Comparison of ENCODE assay signal across 9 mouse cellular contexts in the genomic region with DNA sequence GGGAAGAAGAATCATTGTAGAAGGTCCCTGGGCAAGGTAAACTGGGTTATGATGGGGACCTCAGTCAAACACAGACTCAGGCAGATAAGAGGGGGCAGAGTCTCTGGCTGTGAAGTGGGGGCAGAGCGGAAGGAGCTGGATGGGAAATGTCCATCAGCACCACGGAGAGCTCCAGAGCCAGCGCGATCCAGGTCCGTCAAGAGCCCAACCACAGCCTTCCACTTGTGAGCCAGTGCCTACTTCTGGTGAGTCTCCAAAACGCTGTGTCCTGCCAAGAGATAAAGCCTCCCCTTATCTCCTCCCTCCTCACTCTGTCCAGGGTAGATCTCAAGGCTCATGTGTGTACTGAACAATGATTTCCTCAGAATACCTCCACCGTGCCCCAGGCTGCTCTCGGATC. TPM values are rescaled to one million over a fixed set of nuclear protein-coding genes. Genes with fewer than 3 reads are reported as not detected.
DNase-seq lines count a peak whose midpoint lies in the region; ATAC-seq and TF ChIP-seq lines count a peak whose summit lies in the region.
"Had no signal": no experiment of that assay in that cellular context is flagged by ENCODE, and none has a peak within 500 bp of the region (broad histone marks: within the 10 kb centered on the region; RNA-seq: fewer than 3 reads in every experiment).

No protein-coding gene starts in this region.

- intact Hi-C loops in heart, adult 2 months (cut with DNase I), result no loop called here

- no peak overlapping the region for H3K4me2 ChIP-seq in liver, embryonic 11.5 days
- no peak overlapping the region for H3K4me2 ChIP-seq in forebrain, postnatal 0 days (ENCODE audit: low read depth)
- no peak overlapping the region for H3K4me2 ChIP-seq in forebrain, embryonic 16.5 days (ENCODE audit: low read length)

- TF ChIP-seq CTCF in heart, adult 2 months (IDR thresholded peaks at IDR 0.05), result no peak
- no peak for TF ChIP-seq CTCF in forebrain, postnatal 0 days (IDR thresholded peaks at IDR 0.05; ENCODE audit: low read depth)

- no peaks in the 10 kb centered on the region for H3K9me3 ChIP-seq in liver, embryonic 11.5 days (ENCODE audit: control insufficient read depth, low read length)
- no peaks in the 10 kb centered on the region for H3K9me3 ChIP-seq in forebrain, postnatal 0 days (ENCODE audit: low read length)
- no peaks in the 10 kb centered on the region for H3K9me3 ChIP-seq in forebrain, embryonic 16.5 days (ENCODE audit: control insufficient read depth, low read length)

- no peaks in the 10 kb centered on the region for H3K36me3 ChIP-seq in liver, embryonic 11.5 days (ENCODE audit: control insufficient read depth, insufficient read depth, low read length)
- no peaks in the 10 kb centered on the region for H3K36me3 ChIP-seq in heart, adult 2 months (ENCODE audit: control insufficient read depth, insufficient read depth, low read length)
- H3K36me3 ChIP-seq in forebrain, postnatal 0 days (ENCODE audit: insufficient read depth), result no peaks in the 10 kb centered on the region
- no peaks in the 10 kb centered on the region for H3K36me3 ChIP-seq in forebrain, embryonic 16.5 days (ENCODE audit: control insufficient read depth, insufficient read depth)

- peak; percentile 40 for DNase-seq in liver
- no peak for DNase-seq in liver, embryonic 11.5 days (ENCODE audit: low spot score)
- peak; percentile 66 for DNase-seq in adrenal gland, postnatal 14 days
- DNase-seq in heart, adult 2 months, result peak; percentile 46 to 52
- no peak for DNase-seq in forebrain, postnatal 0 days
- DNase-seq: thymus, adult 18-20 months had no signal

- H3K27ac ChIP-seq in liver, embryonic 11.5 days (ENCODE audit: low read depth, low read length), result no peak overlapping the region
- no peak overlapping the region for H3K27ac ChIP-seq in heart, adult 2 months
- no peak overlapping the region for H3K27ac ChIP-seq in forebrain, postnatal 0 days (ENCODE audit: low read depth, low read length)
- no peak overlapping the region for H3K27ac ChIP-seq in forebrain, embryonic 16.5 days (ENCODE audit: low read length)

- ATAC-seq in liver, embryonic 11.5 days (replicated peaks; ENCODE audit: low FRiP score), result no peak
- peak; percentile 81 for ATAC-seq in megakaryocyte progenitor cell, adult 5-6 weeks (replicated peaks; ENCODE audit: poor library complexity)
- no peak for ATAC-seq in cerebellum, adult (ENCODE audit: insufficient number of reproducible peaks, low FRiP score, low TSS enrichment)
- no peak for ATAC-seq in forebrain, postnatal 0 days
- no peak for ATAC-seq in forebrain, embryonic 16.5 days

- H3K9ac ChIP-seq in liver, embryonic 11.5 days (ENCODE audit: low read depth, low read length), result no peak overlapping the region
- no peak overlapping the region for H3K9ac ChIP-seq in heart, adult 2 months (ENCODE audit: low read depth, low read length)
- H3K9ac ChIP-seq in forebrain, postnatal 0 days, result no peak overlapping the region
- no peak overlapping the region for H3K9ac ChIP-seq in forebrain, embryonic 16.5 days (replicated peaks; ENCODE audit: low read depth, low read length)

- peaks cover 3% of the 10 kb centered on the region; the same call in 1 of the 2 replicates for H3K4me1 ChIP-seq in liver, embryonic 11.5 days (replicated peaks; ENCODE audit: control insufficient read depth, insufficient read depth, low read length)
- no peaks in the 10 kb centered on the region for H3K4me1 ChIP-seq in heart, adult 2 months (ENCODE audit: control insufficient read depth, insufficient read depth, low read length)
- H3K4me1 ChIP-seq in forebrain, postnatal 0 days (ENCODE audit: insufficient read depth), result peaks cover 3% of the 10 kb centered on the region; the same call in 1 of the 2 replicates
- H3K4me1 ChIP-seq in forebrain, embryonic 16.5 days (replicated peaks; ENCODE audit: control insufficient read depth, insufficient read depth, low read length), result peaks cover 13% of the 10 kb centered on the region

- TF ChIP-seq EP300 in heart, adult 2 months (IDR thresholded peaks at IDR 0.05; ENCODE audit: insufficient read depth, low read depth, low read length), result 0 out of 2 replicates have a peak, but pooled peaks have one; percentile 17

- no peak overlapping the region for H3K4me3 ChIP-seq in liver, embryonic 11.5 days (ENCODE audit: low read depth, low read length)
- H3K4me3 ChIP-seq in heart, adult 2 months, result no peak overlapping the region
- no peak overlapping the region for H3K4me3 ChIP-seq in forebrain, postnatal 0 days (ENCODE audit: low read depth, low read length)
- no peak overlapping the region for H3K4me3 ChIP-seq in forebrain, embryonic 16.5 days (replicated peaks; ENCODE audit: low read length)

- no peak for TF ChIP-seq POLR2A in heart, adult 2 months (IDR thresholded peaks at IDR 0.05; ENCODE audit: insufficient read depth, low read depth, low read length)

- 11% methylated on average over 8 of the region's 8 CpGs for WGBS in liver, embryonic 11.5 days
- WGBS in heart, adult 2 months, result 6% methylated on average over 8 of the region's 8 CpGs
- WGBS in forebrain, postnatal 0 days, result 15% methylated on average over 8 of the region's 8 CpGs
- 3% methylated on average over 8 of the region's 8 CpGs for WGBS in forebrain, embryonic 16.5 days

- peaks cover 88% of the 10 kb centered on the region for H3K27me3 ChIP-seq in liver, embryonic 11.5 days (replicated peaks; ENCODE audit: control insufficient read depth, insufficient read depth, low read length)
- peaks cover 10% of the 10 kb centered on the region for H3K27me3 ChIP-seq in heart, adult 2 months (ENCODE audit: control insufficient read depth, insufficient read depth, low read length)
- peaks cover 49% of the 10 kb centered on the region for H3K27me3 ChIP-seq in forebrain, postnatal 0 days (ENCODE audit: insufficient read depth, low read length)
- peaks cover 52% of the 10 kb centered on the region for H3K27me3 ChIP-seq in forebrain, embryonic 16.5 days (replicated peaks; ENCODE audit: control insufficient read depth, insufficient read depth, low read length)

- no peaks in the 10 kb centered on the region for H3K79me2 ChIP-seq in heart, adult 2 months (replicated peaks; ENCODE audit: control insufficient read depth, insufficient read depth, low read length)

RNA-seq across cellular contexts. Expression of a gene that starts 17.7 kb away (rescaled TPM):
- 0.13 and 0.18 TPM in 2 replicates for polyA plus RNA-seq in liver, embryonic 11.5 days (2014; fragmentation: Nextera tagmentation; extraction: Ambion mirVana)
- total RNA-seq in adrenal gland, postnatal 14 days (2021), result 5.1 and 6.6 TPM in 2 replicates
- 10 to 100 TPM; 12.9 to 14.1 TPM for total RNA-seq in heart, adult 2 months (2021)
- polyA plus RNA-seq in heart, adult 2 months (2012; rRNA removed), result 10.5 and 13.3 TPM in 2 replicates
- 0.42 and 1.5 TPM in 2 replicates for total RNA-seq in megakaryocyte progenitor cell, adult 5-6 weeks (2015)
- total RNA-seq in megakaryocyte progenitor cell, adult 5-6 weeks (2017), result 0.30 and 0.37 TPM in 2 replicates
- total RNA-seq in forebrain, postnatal 0 days (2014; rRNA removed), result 29.7 and 49.5 TPM in 2 replicates
- polyA plus RNA-seq in forebrain, postnatal 0 days (2015; fragmentation: Nextera tagmentation; extraction: Ambion mirVana), result 3.0 and 5.0 TPM in 2 replicates
- 3.6 and 5.8 TPM in 2 replicates for polyA plus RNA-seq in forebrain, embryonic 16.5 days (2015; fragmentation: Nextera tagmentation; extraction: Ambion mirVana)

RNA-seq across cellular contexts. Expression of a gene that starts 41.3 kb away (rescaled TPM):
- 0.05 and 0.10 TPM in 2 replicates for polyA plus RNA-seq in liver, embryonic 11.5 days (2014; fragmentation: Nextera tagmentation; extraction: Ambion mirVana)
- total RNA-seq in adrenal gland, postnatal 14 days (2021), result 2.3 and 2.8 TPM in 2 replicates
- 1 to 10 TPM; 5.2 to 6.5 TPM for total RNA-seq in heart, adult 2 months (2021)
- 4.1 and 5.0 TPM in 2 replicates for polyA plus RNA-seq in heart, adult 2 months (2012; rRNA removed)
- 0.07 TPM in 1 of 2 replicates, not detected in the other for total RNA-seq in megakaryocyte progenitor cell, adult 5-6 weeks (2015)
- total RNA-seq in megakaryocyte progenitor cell, adult 5-6 weeks (2017), result 0.08 and 0.17 TPM in 2 replicates
- total RNA-seq in forebrain, postnatal 0 days (2014; rRNA removed), result 5.2 and 7.2 TPM in 2 replicates
- 3.7 and 6.0 TPM in 2 replicates for polyA plus RNA-seq in forebrain, postnatal 0 days (2015; fragmentation: Nextera tagmentation; extraction: Ambion mirVana)
- 3.3 and 5.4 TPM in 2 replicates for polyA plus RNA-seq in forebrain, embryonic 16.5 days (2015; fragmentation: Nextera tagmentation; extraction: Ambion mirVana)

RNA-seq across cellular contexts. Expression of a gene that starts 43.6 kb away (rescaled TPM):
- polyA plus RNA-seq in liver, embryonic 11.5 days (2014; fragmentation: Nextera tagmentation; extraction: Ambion mirVana), result 8.2 and 8.7 TPM in 2 replicates
- total RNA-seq in adrenal gland, postnatal 14 days (2021), result 23.1 and 23.9 TPM in 2 replicates
- total RNA-seq in heart, adult 2 months (2021), result 10 to 100 TPM; 21.2 to 21.4 TPM
- 30.3 and 37.0 TPM in 2 replicates for polyA plus RNA-seq in heart, adult 2 months (2012; rRNA removed)
- total RNA-seq in megakaryocyte progenitor cell, adult 5-6 weeks (2015), result 14.5 and 20.2 TPM in 2 replicates
- total RNA-seq in megakaryocyte progenitor cell, adult 5-6 weeks (2017), result 12.0 and 14.0 TPM in 2 replicates
- 14.1 and 14.2 TPM in 2 replicates for total RNA-seq in forebrain, postnatal 0 days (2014; rRNA removed)
- polyA plus RNA-seq in forebrain, postnatal 0 days (2015; fragmentation: Nextera tagmentation; extraction: Ambion mirVana), result 12.9 and 13.4 TPM in 2 replicates
- polyA plus RNA-seq in forebrain, embryonic 16.5 days (2015; fragmentation: Nextera tagmentation; extraction: Ambion mirVana), result 15.6 and 18.8 TPM in 2 replicates

Comparison
In these comparisons a context has a peak if more than half of its experiments do, and no peak if none do; other contexts are left out.
1. DNase-seq: peak in liver (single experiment), adrenal gland, postnatal 14 days (single experiment) and heart, adult 2 months (2 of 2); none in liver, embryonic 11.5 days (single experiment) and forebrain, postnatal 0 days (single experiment).